Mouse (Mus musculus) brain, embryonic 14.5 days (tissue): ENCODE measurements around the gene Fbxo48.

Source experiments
- CTCF ChIP-seq: fragments of 200-500 bp; IDR thresholded peaks from 2 replicates; pipeline ENCODE4 v1.5.1; 2012; ENCODE audit warnings: inconsistent platforms, mild to moderate bottlenecking, moderate library complexity, borderline replicate concordance; ENCODE audit not compliant: insufficient read depth, insufficient read length; ENCODE audit errors: extremely low read depth
- POLR2A ChIP-seq: fragments of 200-500 bp; IDR thresholded peaks from 2 replicates; pipeline ENCODE4 v1.6.1; 2012; ENCODE audit warnings: mild to moderate bottlenecking, inconsistent platforms, borderline replicate concordance; ENCODE audit not compliant: poor library complexity, insufficient read depth, insufficient read length, severe bottlenecking; ENCODE audit errors: extremely low read depth

- TF ChIP-seq POLR2A = no peak
- TF ChIP-seq CTCF = no peak
Observed at GRCm38 (mm10) chr11:16996818-16997217, 45.6 kb downstream of the Fbxo48 start.
